Mouse (Mus musculus) bone marrow macrophage, adult 2 months (primary cell): ENCODE results near the gene Popdc2.

Experiments
- CTCF ChIP-seq: IDR thresholded peaks from 2 replicates; pipeline ENCODE4 v1.5.1; 2012; ENCODE audit warnings: low read depth, mild to moderate bottlenecking, low read length, moderate library complexity
- POLR2A ChIP-seq: IDR thresholded peaks from 2 replicates; pipeline ENCODE4 v1.6.1; 2012; ENCODE audit warnings: mild to moderate bottlenecking, low read depth, low read length, borderline replicate concordance

DNA sequence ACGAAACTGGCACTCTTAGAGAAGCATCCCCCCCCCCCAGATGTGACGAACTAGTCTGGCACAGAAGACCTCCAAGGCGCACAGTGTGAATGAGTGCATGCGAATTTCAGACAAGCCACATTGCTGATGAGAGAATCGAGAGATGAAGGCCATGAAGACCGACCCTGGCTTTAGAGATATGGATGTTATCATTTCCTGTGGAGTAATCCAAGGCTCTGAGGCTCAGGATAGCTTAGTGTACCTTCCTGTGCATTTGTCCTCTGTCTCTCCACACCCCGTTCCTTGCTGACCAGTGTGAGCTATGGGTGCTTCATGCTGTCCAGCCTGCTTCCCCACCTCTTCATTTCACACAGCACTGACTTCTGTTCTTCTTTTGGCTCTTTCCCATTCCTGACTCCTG, 13.2 kb downstream of the Popdc2 start:
- no peak for TF ChIP-seq CTCF
- TF ChIP-seq POLR2A, result no peak
